Mouse (Mus musculus) ovary, adult 10 weeks (tissue): ENCODE measurements around the gene Pygb. TPM values are rescaled to one million over a fixed set of nuclear protein-coding genes. Genes with fewer than 3 reads are reported as not detected.

Source experiments
- polyA plus RNA-seq: library from polyadenylated mRNA; stranded (reverse); fragments of 350-450 nt; fragmentation: Illumina TruSeq; extraction: RNeasy Lipid Tissue Mini Kit (QIAGEN cat#74804); gene quantifications from one replicate; pipeline ENCODE4 v1.2.3, GENCODE M21; 2014

Pygb gene
- polyA plus RNA-seq, result 23.2 TPM

DNA sequence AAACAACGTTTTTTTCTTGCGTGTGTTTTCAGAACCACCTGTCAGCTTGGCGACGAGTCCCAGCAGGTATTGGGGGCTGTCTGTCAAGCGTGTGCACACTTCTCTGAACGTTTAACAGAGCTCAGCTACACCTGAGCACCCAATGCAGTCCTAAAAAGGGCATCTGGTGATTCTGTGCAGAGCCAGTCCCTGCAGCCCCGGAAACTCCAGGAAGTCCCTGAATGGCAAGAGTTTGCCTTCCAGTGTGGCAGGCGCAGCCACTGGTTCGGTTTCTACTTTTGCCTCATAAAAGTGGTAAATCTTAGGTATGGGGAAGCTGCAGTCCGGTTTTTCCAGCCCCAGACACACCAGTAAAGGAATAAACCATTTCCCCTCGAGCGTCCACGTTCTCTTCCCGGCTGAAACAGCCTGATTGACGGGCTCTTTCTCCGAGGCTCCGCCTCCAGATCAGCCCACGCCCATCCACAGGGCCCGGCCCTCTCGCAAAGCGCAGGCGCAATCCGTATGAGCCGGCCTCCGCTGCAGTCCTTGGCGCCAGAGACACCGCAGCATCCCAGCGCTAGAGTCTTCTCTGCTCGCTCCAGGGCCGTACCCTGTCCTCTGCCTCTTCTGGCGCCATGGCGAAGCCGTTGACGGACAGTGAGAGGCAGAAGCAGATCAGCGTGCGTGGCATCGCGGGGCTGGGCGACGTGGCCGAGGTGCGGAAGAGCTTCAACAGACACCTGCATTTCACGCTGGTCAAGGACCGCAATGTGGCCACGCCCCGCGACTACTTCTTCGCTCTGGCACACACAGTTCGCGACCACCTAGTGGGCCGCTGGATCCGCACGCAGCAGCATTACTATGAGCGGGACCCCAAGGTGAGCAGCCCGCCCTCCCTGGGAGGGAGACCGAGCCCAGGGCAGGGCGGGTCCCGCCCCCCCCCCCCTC, at the start of gene Pygb:
TSS of gene Pygb (plus strand) at position 485 of the 930 bp plus-strand sequence.

DNA sequence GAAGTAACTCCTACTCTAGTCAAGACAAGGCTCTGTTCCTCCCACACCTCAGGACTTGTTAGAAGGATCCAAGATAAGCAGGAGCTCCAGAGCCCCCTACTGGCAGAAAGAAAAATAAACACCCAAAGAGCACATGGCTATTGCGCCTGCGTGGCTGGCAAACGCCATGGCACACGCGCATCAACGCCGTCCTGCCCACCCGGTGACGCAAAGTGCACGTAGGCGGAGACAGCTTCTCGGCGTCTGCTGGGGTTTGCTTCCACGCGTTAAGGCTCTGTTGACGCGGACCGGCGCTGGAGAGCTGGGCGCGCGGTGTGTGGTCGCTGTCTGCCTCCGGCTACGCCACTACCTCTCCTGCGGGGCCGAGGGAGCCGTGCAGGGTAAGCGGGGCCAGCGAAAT, 37.7 kb upstream of the Pygb start, which contains the start of gene Entpd6:
TSS of gene Entpd6 (plus strand) at position 189 of the 400 bp plus-strand sequence.

Other genes starting within 250 kb of the Pygb start
- not detected for gene Cst7, start 216.3 kb upstream of the Pygb start, polyA plus RNA-seq
- gene Apmap, start 178.2 kb upstream of the Pygb start, polyA plus RNA-seq, result 46.2 TPM
- 10.3 TPM for gene Acss1, start 118.2 kb upstream of the Pygb start, polyA plus RNA-seq
- not detected for gene Vsx1, start 97.4 kb upstream of the Pygb start, polyA plus RNA-seq
- gene Entpd6, start 37.7 kb upstream of the Pygb start, polyA plus RNA-seq, result 1.8 TPM
- gene Abhd12, start 118.0 kb downstream of the Pygb start, polyA plus RNA-seq, result 136 TPM
- 20.1 TPM for gene Gins1, start 118.7 kb downstream of the Pygb start, polyA plus RNA-seq